Mouse (Mus musculus) ZHBTc4 (cell line): ENCODE data around the gene Fam24a.

Source experiments
- DNase-seq: peaks from one replicate; pipeline ENCODE4 v3.0.0-alpha.2; 2011; ENCODE audit warnings: low read depth, low spot score

Gene Fam24a

DNA sequence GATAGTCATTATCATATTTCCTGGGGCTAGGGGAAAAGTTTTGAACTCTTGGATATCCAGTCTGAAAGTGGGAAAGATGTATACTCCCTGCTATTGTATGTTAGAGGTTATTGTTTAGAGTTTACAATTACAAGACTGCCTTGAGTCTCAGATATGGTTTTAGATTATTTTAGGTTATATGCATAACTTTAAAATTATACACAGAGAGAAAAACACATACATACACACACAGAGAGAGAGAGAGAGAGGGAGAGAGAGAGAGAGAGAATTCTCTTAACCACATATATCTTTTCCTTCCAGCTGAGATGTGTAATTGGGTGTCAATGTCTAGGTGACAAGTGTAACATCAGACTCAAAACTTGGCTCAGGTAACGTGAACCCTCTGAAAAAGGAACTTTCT is at the start of gene Fam24a:
Gene Fam24a (plus strand): TSS at position 301 of the 400 bp plus-strand sequence.
- DNase-seq, result no peak

DNA sequence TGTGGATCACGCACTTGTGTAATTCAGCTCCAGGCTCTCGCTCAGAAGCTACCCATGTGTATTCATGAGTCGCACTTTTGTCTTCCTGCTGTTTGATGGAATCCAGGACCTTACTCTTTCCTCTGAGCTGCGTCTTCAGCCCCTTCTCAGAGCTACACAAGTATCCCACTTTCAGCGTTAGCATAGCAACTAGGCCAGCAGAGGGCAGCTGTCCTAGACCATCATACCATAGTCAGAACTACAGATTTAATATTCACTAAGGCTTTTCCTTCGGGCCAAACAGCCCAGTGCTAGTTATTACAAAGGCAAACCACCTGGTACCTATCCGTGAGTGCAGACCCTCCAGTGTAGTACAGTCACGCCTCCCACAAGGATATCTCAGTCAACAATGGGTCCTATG is 36.5 kb upstream of the Fam24a start:
- no peak for DNase-seq

GRCm38 (mm10) chr7:131303340-131303739 is 30.3 kb upstream of the Fam24a start:
- DNase-seq, result no peak

GRCm38 (mm10) chr7:131306733-131307132 is 26.9 kb upstream of the Fam24a start:
- DNase-seq, result no peak

- DNase-seq, result no peak
These were observed 19.2 kb upstream of the Fam24a start for GRCm38 (mm10) chr7:131314493-131314892.

- peak; percentile 63 for DNase-seq
These were observed 16.1 kb upstream of the Fam24a start for GRCm38 (mm10) chr7:131317587-131317986.

GRCm38 (mm10) chr7:131318340-131318739 is 15.3 kb upstream of the Fam24a start:
- DNase-seq, result no peak

- DNase-seq, result no peak
These were observed 11.5 kb upstream of the Fam24a start, which contains the start of gene Cuzd1 for GRCm38 (mm10) chr7:131322192-131322591. Cuzd1 (minus strand) TSS chr7:131322292.

DNA sequence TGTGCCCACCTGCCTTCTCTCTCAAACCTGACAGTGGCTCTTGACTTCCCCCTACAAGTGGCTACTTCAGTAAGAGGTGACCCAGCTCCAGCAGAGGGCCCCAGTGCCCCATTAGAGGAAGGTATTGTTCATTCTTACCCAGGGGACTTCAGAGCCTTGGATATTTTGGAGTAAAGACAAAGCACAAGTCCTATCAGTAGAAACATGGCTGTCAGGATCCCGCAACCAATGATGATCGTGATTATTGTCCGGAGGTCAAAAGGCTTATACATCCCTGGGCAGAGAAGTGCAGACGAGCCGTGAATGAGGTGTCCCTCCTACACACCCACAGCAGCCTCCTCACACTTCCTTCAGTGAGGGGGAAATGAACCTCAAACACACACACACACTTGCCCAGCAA is 6.6 kb upstream of the Fam24a start:
- DNase-seq, result no peak

DNA sequence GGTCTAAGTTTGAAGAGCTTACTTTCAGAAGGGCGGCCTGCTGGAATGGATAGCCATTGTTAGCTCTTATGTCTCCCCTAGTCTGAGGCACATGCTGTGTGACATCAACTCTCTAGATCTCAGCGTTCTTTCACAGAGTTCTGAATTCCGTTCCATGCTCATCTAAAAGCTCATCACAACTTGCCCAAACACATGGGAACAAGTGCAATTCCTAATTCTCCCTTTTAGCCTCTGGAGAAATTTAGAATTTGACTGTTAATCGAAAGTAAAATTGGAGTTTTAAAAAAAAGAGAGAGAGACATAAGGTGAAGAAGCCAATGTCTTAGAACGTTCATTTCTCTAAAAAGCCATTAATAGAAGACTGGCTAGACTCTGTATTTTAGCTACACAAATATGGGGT is 4.2 kb upstream of the Fam24a start, which contains the start of gene Fam24b:
Gene Fam24b (minus strand): TSS at position 101 of the 400 bp plus-strand sequence.
- DNase-seq, result no peak

DNA sequence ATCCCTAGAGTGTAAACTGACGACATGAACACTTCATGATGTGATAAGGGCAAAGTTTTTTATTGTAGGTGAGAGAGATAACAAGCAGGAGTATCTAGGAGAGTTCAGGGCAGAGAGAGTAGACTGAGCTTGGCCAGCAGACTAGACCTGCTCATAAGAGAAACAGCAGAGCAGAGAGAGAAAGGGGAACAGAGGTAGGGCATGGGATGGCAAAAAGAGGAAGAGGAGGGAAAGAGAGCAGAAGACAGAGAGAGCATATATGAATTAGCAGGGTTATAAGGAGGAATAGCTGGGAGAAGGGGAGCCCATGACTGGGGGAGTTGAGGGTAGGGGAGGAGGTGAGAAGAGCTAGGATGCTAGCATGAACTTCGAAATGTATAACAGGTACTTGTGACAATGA is 2.0 kb upstream of the Fam24a start:
- no peak for DNase-seq

GRCm38 (mm10) chr7:131337502-131338068 is 3.9 kb downstream of the Fam24a start:
- DNase-seq, result peak; percentile 28

- no peak for DNase-seq
These were observed 12.3 kb downstream of the Fam24a start for GRCm38 (mm10) chr7:131345856-131346541.

DNA sequence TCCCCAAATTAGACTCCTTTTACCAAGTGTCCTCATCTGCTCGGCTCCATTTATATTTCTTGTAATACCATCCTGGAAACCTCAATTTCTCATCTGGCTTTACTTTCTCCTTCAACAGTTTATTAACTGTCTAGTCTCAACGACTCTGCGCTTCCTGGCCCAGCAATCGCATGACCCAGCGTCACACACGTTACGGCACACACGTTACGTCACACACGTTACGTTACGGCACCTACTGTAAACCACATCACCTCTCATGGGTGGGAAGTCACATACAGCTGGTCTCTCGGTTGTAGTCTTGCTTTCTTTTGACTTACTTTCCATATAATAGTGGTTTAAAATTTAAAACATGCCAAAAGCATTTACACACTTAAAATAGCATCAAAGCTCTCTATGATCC is 22.4 kb downstream of the Fam24a start:
- DNase-seq, result no peak

DNA sequence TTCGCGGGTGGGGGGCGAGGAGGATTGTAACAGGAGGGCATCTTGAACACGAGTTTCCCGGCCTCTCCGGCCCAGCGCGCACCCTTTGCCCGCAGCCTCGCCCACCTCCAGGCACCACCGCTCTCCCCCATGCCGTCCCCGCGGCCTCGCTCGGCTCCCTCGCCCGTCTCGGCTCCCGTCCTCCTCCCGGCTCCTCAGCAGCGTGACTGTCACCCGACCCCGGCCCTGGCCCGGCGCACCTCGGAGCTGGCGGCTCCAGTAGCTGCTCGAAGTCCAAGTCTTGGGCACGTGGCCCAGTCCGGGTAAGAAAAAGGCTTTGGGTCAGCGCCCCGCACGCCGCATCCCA is 28.6 kb downstream of the Fam24a start:
- no peak for DNase-seq

- peak; percentile 100 for DNase-seq
These were observed 29.1 kb downstream of the Fam24a start, which contains the start of gene 2310057M21Rik for GRCm38 (mm10) chr7:131362615-131363300. 2310057M21Rik (minus strand) TSS chr7:131362759.

DNA sequence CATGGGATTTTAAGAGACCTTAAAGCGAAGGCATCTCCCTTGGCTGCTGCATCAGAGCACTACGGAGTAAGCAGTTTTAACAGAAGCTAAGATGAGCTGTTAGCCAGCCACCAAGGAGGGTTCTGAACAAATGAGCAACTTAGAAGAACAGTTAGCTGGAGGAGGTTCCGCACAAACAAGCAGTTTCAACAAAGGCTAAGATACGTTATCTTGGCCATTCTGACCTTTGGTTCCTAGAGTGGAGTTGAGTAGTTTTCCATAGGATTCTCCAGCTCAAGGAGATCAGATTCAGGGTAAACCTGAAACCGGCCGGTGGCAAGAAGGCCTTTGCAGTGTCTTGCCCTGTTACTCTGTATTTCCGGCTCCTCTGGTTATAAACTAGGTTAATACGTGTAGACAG is 30.5 kb downstream of the Fam24a start:
- DNase-seq, result no peak

GRCm38 (mm10) chr7:131370648-131371469 is 37.2 kb downstream of the Fam24a start, which contains the start of gene Pstk:
Pstk (plus strand) TSS chr7:131371141.
- DNase-seq, result peak; percentile 95

GRCm38 (mm10) chr7:131371470-131371860 is 37.8 kb downstream of the Fam24a start:
- DNase-seq, result no peak

- no peak for DNase-seq
These were observed 38.4 kb downstream of the Fam24a start for GRCm38 (mm10) chr7:131371880-131372651.
